Mouse (Mus musculus) myocyte (in vitro differentiated cells): ENCODE data around the gene Golm1.

Experiments
- E2F4 ChIP-seq: IDR thresholded peaks from one replicate; pipeline ENCODE4 v1.6.1; 2011; ENCODE audit warnings: mild to moderate bottlenecking, control low read depth, moderate library complexity; ENCODE audit not compliant: insufficient read depth
- MAX ChIP-seq: IDR thresholded peaks from one replicate; pipeline ENCODE4 v1.6.1; 2011; ENCODE audit warnings: low read depth, mild to moderate bottlenecking, control low read depth
- MYOD1 ChIP-seq, 3 experiments: IDR thresholded peaks; one replicate each; pipeline ENCODE4 v1.6.1; 2011; ENCODE audit warnings: control low read depth in 2 of 3, low read depth in 2 of 3, mild to moderate bottlenecking in 2 of 3, moderate library complexity in 1 of 3; ENCODE audit not compliant: insufficient read length in 2 of 3, control insufficient read depth in 1 of 3
- MYOG ChIP-seq, 3 experiments: IDR thresholded peaks; one replicate each; pipeline ENCODE4 v1.6.1; 2011; ENCODE audit warnings: control low read depth in 2 of 3, low read depth in 2 of 3, mild to moderate bottlenecking in 2 of 3; ENCODE audit not compliant: insufficient read length in 2 of 3, control insufficient read depth in 1 of 3, insufficient read depth in 1 of 3
- POLR2A ChIP-seq: IDR thresholded peaks from one replicate; pipeline ENCODE4 v1.6.1; 2011; ENCODE audit warnings: low read depth, mild to moderate bottlenecking, control low read depth, moderate library complexity; ENCODE audit not compliant: insufficient read length
- POLR2AphosphoS2 ChIP-seq: IDR thresholded peaks from one replicate; pipeline ENCODE4 v1.6.1; 2011; ENCODE audit warnings: low read depth, control low read depth; ENCODE audit not compliant: insufficient read length
- SRF ChIP-seq: IDR thresholded peaks from one replicate; pipeline ENCODE4 v1.6.1; 2011; ENCODE audit warnings: low read depth; ENCODE audit not compliant: control insufficient read depth, insufficient read length
- USF1 ChIP-seq: IDR thresholded peaks from one replicate; pipeline ENCODE4 v1.6.1; 2011; ENCODE audit warnings: low read depth, mild to moderate bottlenecking, control low read depth, moderate library complexity

GRCm38 (mm10) chr13:59626739-59627138 is 48.9 kb downstream of the Golm1 start:
- no peak for TF ChIP-seq SRF
- TF ChIP-seq POLR2AphosphoS2, result no peak
- TF ChIP-seq POLR2A, result no peak
- TF ChIP-seq E2F4, result no peak
- no peak for TF ChIP-seq MYOD1 (IDR thresholded peaks at IDR 0.05; ENCODE audit: control insufficient read depth in 1 of 3, insufficient read length in 2 of 3, low read depth in 2 of 3)
- no peak for TF ChIP-seq USF1
- no peak for TF ChIP-seq MAX
- TF ChIP-seq MYOG (IDR thresholded peaks at IDR 0.05; ENCODE audit: control insufficient read depth in 1 of 3, insufficient read depth in 1 of 3, insufficient read length in 2 of 3, low read depth in 2 of 3), result no peak
